Mouse (Mus musculus) heart, adult 2 months (tissue): ENCODE measurements at regions not wholly inside any gene's neighbourhood (a gene's known extent, or its start where the extent isn't known, plus 50 kb on each side); places are given as distances from the start of the nearest gene placed in this dataset.

ENCODE experiments used
- DNase-seq, 2 experiments: peaks; one replicate each; pipeline ENCODE4 v3.0.0; 2021
- H3K27ac ChIP-seq: fragments of 200-600 bp; 2 replicates; pipeline ENCODE4 v1.8.1; 2022
- H3K27me3 ChIP-seq: fragments of 200-500 bp; 2 replicates; pipeline ENCODE4 v1.6.1; 2012; ENCODE audit warnings: mild to moderate bottlenecking, low read length, inconsistent platforms, mixed read lengths; ENCODE audit not compliant: control insufficient read depth, insufficient read depth
- H3K36me3 ChIP-seq: fragments of 200-500 bp; 2 replicates; pipeline ENCODE4 v1.6.1; 2012; ENCODE audit warnings: low read length, inconsistent platforms; ENCODE audit not compliant: control insufficient read depth, insufficient read depth
- H3K4me1 ChIP-seq: fragments of 200-500 bp; 2 replicates; pipeline ENCODE4 v1.6.1; 2011; ENCODE audit warnings: low read length; ENCODE audit not compliant: control insufficient read depth, insufficient read depth
- H3K4me3 ChIP-seq: fragments of 200-600 bp; 2 replicates; pipeline ENCODE4 v1.8.1; 2022
- H3K79me2 ChIP-seq: fragments of 200-500 bp; replicated peaks from 2 replicates; pipeline ENCODE4 v1.6.1; 2012; ENCODE audit warnings: mild to moderate bottlenecking, inconsistent platforms, low read length, moderate library complexity, mixed read lengths; ENCODE audit not compliant: control insufficient read depth, insufficient read depth
- H3K9ac ChIP-seq: fragments of 200-500 bp; 2 replicates; pipeline ENCODE4 v1.6.1; 2012; ENCODE audit warnings: low read depth, mild to moderate bottlenecking, control low read depth, inconsistent platforms, low read length, mixed read lengths
- CTCF ChIP-seq: fragments of 200-600 bp; IDR thresholded peaks from 2 replicates; pipeline ENCODE4 v1.8.1; 2022; ENCODE audit warnings: antibody characterized with exemption, mild to moderate bottlenecking, moderate library complexity
- EP300 ChIP-seq: fragments of 200-500 bp; IDR thresholded peaks from 2 replicates; pipeline ENCODE4 v1.6.1; 2011; ENCODE audit warnings: low read depth, low read length, control low read depth; ENCODE audit not compliant: insufficient read depth
- POLR2A ChIP-seq: fragments of 200-500 bp; IDR thresholded peaks from 2 replicates; pipeline ENCODE4 v1.6.1; 2011; ENCODE audit warnings: mild to moderate bottlenecking, low read depth, low read length, control low read depth; ENCODE audit not compliant: insufficient read depth
- WGBS: fragments of 180-500 bp; shearing (Covaris S2); methylation state at CpG from one replicate; pipeline ENCODE4 v1.1.7; 2018; 5-methylcytosine and 5-hydroxymethylcytosine counted together
- intact Hi-C: fragments of 180-260 bp; cut with DNase I; formaldehyde crosslinking; loops from one replicate; pipeline ENCODE4 v1.15.1; 2025

- intact Hi-C loops = no loop called here
- H3K79me2 ChIP-seq = no peaks in the 10 kb centered on the region
- TF ChIP-seq CTCF (no peak), POLR2A (no peak), EP300 (no peak)
- H3K27me3 ChIP-seq = no peaks in the 10 kb centered on the region
- WGBS = 88% methylated on average over 5 of the region's 5 CpGs
- H3K4me3 ChIP-seq = no peak overlapping the region
- H3K36me3 ChIP-seq = no peaks in the 10 kb centered on the region
- no peak for DNase-seq
- no peaks in the 10 kb centered on the region for H3K4me1 ChIP-seq
- no peak overlapping the region for H3K9ac ChIP-seq
- no peak overlapping the region for H3K27ac ChIP-seq
Measured at GRCm38 (mm10) chr8:109216318-109216717, 277.5 kb upstream of the Pmfbp1 start.

DNA sequence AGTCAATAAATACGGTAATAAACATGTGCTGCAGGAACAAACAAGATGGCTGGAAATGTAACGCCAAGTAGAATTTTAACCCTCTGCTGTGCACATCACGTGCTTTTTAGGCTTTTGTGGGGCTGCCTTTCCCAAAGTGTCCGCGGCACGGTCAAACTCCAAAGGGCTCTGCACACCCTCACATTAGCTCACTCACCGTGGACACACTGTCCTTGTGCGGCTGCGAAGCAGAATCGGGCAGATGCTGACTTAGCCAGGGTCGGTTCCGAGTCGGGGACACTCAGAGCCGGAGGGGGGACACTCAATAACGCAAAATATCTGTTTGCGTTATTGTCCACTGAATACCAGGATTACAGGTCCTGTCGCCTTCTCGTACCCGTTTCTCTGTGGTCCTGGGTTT lies 276.5 kb upstream of the Pmfbp1 start:
- Histone ChIP-seq H3K4me1 (no peaks in the 10 kb centered on the region), H3K27ac (no peak overlapping the region), H3K27me3 (no peaks in the 10 kb centered on the region), H3K4me3 (no peak overlapping the region), H3K79me2 (no peaks in the 10 kb centered on the region), H3K9ac (no peak overlapping the region), H3K36me3 (no peaks in the 10 kb centered on the region)
- intact Hi-C loops = no loop called here
- DNase-seq = no peak
- TF ChIP-seq EP300 (no peak), CTCF (no peak), POLR2A (no peak)
- WGBS = 91% methylated on average over 19 of the region's 19 CpGs

DNA sequence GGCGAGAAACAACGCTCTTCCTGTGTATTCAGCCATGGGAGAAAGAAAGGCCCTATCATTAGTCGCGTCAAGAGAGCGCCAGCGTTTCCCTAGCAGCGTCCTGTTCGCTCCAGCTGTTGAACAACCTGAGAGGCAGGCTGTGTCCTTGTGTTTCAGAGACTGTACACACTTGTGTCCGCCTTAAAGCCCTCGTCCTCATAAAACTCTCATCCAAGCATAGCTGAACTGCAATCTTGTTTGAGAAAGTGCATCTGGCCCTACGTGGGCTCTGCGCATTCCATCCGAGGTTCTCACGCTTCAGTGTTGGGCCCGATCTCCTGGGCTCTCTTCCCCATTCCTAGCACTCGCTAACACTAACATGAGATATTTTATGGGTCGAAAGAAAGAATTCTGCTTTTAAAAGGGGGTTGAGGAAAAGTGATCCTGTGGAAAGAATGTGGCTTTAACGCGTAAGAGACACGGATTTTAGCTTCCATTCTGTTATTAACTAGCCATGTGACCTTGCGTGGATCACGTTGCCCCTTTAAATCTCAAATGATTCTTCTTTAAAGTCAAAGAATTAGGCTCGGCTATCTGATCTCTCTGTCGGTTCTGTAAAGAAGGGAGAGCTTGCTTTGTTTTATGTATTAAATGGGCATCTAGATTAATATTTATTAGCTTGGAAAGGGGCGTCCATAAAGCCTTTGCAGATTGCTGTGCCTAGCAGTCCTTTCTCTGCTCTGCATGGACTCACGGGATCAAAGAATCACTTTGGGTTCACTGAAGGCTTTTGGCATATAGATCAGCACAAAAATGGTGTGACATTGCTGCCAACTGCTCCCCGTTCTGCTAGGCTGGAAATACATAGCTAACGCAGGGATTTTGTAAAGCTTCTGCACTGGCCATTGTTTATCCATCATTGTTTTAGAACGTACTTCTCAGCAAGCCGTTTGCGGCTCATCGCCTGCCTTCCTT lies 261.3 kb upstream of the Pmfbp1 start:
- H3K79me2 ChIP-seq = no peaks in the 10 kb centered on the region
- intact Hi-C loops = no loop called here
- H3K27me3 ChIP-seq = no peaks in the 10 kb centered on the region
- WGBS = 77% methylated on average over 32 of the region's 32 CpGs
- H3K4me1 ChIP-seq = no peaks in the 10 kb centered on the region
- H3K36me3 ChIP-seq = no peaks in the 10 kb centered on the region
- H3K9ac ChIP-seq = no peak overlapping the region
- DNase-seq = no peak
- H3K4me3 ChIP-seq = no peak overlapping the region
- no peak overlapping the region for H3K27ac ChIP-seq
- TF ChIP-seq POLR2A = no peak
- no peak for TF ChIP-seq EP300
- TF ChIP-seq CTCF = no peak

- DNase-seq = no peak
- H3K9ac ChIP-seq = no peak overlapping the region
- TF ChIP-seq EP300 (no peak), POLR2A (no peak), CTCF (no peak)
- intact Hi-C loops = no loop called here
- H3K27ac ChIP-seq = no peak overlapping the region
- WGBS = 70% methylated on average over 8 of the region's 8 CpGs
- no peak overlapping the region for H3K4me3 ChIP-seq
- H3K79me2 ChIP-seq = no peaks in the 10 kb centered on the region
- H3K4me1 ChIP-seq = no peaks in the 10 kb centered on the region
- no peaks in the 10 kb centered on the region for H3K27me3 ChIP-seq
- no peaks in the 10 kb centered on the region for H3K36me3 ChIP-seq
Measured at GRCm38 (mm10) chr8:109245526-109245925, 248.3 kb upstream of the Pmfbp1 start.

- TF ChIP-seq CTCF (no peak), EP300 (no peak), POLR2A (no peak)
- intact Hi-C loops = no loop called here
- H3K27me3 ChIP-seq = no peaks in the 10 kb centered on the region
- H3K4me1 ChIP-seq = no peaks in the 10 kb centered on the region
- H3K4me3 ChIP-seq = no peak overlapping the region
- DNase-seq = no peak
- 76% methylated on average over 6 of the region's 6 CpGs for whole genome bisulfite sequencing
- H3K36me3 ChIP-seq = no peaks in the 10 kb centered on the region
- H3K9ac ChIP-seq = no peak overlapping the region
- H3K79me2 ChIP-seq = no peaks in the 10 kb centered on the region
- no peak overlapping the region for H3K27ac ChIP-seq
Measured at GRCm38 (mm10) chr8:109247875-109248274, 246.0 kb upstream of the Pmfbp1 start.

- Histone ChIP-seq H3K36me3 (no peaks in the 10 kb centered on the region), H3K4me3 (no peak overlapping the region), H3K27ac (no peak overlapping the region), H3K79me2 (no peaks in the 10 kb centered on the region), H3K4me1 (no peaks in the 10 kb centered on the region), H3K9ac (no peak overlapping the region), H3K27me3 (no peaks in the 10 kb centered on the region)
- intact Hi-C loops = no loop called here
- 84% methylated on average over 6 of the region's 6 CpGs for WGBS
- TF ChIP-seq POLR2A = no peak
- TF ChIP-seq CTCF = no peak
- no peak for TF ChIP-seq EP300
- no peak for DNase-seq
Measured at GRCm38 (mm10) chr8:109248356-109248755, 245.5 kb upstream of the Pmfbp1 start.
